Mouse (Mus musculus): ENCODE results near the gene Macrod2.
A peak's percentile ranks its signal among the peaks of the same experiment; 100 is the strongest.

The Macrod2 gene

GRCm38 (mm10) chr2:142186922-142187321 is 1791.8 kb downstream of the Macrod2 start:
- DNase-seq (ENCODE audit: low spot score in 2 of 2): no peak

- no peak for DNase-seq (ENCODE audit: low spot score in 2 of 2)
Observed at GRCm38 (mm10) chr2:142187428-142187827, 1792.3 kb downstream of the Macrod2 start.

GRCm38 (mm10) chr2:142217371-142217770 is 1822.3 kb downstream of the Macrod2 start:
- DNase-seq (ENCODE audit: low spot score in 2 of 2): no peak

- DNase-seq (ENCODE audit: low spot score in 2 of 2): no peak
Observed at GRCm38 (mm10) chr2:142222137-142222921, 1827.2 kb downstream of the Macrod2 start.

- DNase-seq (ENCODE audit: low spot score in 2 of 2): no peak
Observed at GRCm38 (mm10) chr2:142222926-142223325, 1827.8 kb downstream of the Macrod2 start.

GRCm38 (mm10) chr2:142230985-142231549 is 1836.0 kb downstream of the Macrod2 start:
- DNase-seq (ENCODE audit: low spot score in 2 of 2): no peak

- no peak for DNase-seq (ENCODE audit: low spot score in 2 of 2)
Observed at GRCm38 (mm10) chr2:142232828-142233227, 1837.7 kb downstream of the Macrod2 start.

- DNase-seq (ENCODE audit: low spot score in 2 of 2): no peak
Observed at GRCm38 (mm10) chr2:142243483-142243882, 1848.4 kb downstream of the Macrod2 start.

GRCm38 (mm10) chr2:142250383-142250782 is 1855.3 kb downstream of the Macrod2 start:
- DNase-seq (ENCODE audit: low spot score in 2 of 2): no peak

GRCm38 (mm10) chr2:142251518-142251917 is 1856.4 kb downstream of the Macrod2 start:
- DNase-seq (ENCODE audit: low spot score in 2 of 2): no peak

- peak; percentile 49 to 78 for DNase-seq (ENCODE audit: low spot score in 2 of 2)
Observed at GRCm38 (mm10) chr2:142253913-142254312, 1858.8 kb downstream of the Macrod2 start.

- DNase-seq (ENCODE audit: low spot score in 2 of 2): no peak
Observed at GRCm38 (mm10) chr2:142254566-142254965, 1859.5 kb downstream of the Macrod2 start.

- no peak for DNase-seq (ENCODE audit: low spot score in 2 of 2)
Observed at GRCm38 (mm10) chr2:142257501-142257900, 1862.4 kb downstream of the Macrod2 start.

- no peak for DNase-seq (ENCODE audit: low spot score in 2 of 2)
Observed at GRCm38 (mm10) chr2:142261046-142261445, 1865.9 kb downstream of the Macrod2 start.

GRCm38 (mm10) chr2:142264697-142265096 is 1869.6 kb downstream of the Macrod2 start:
- no peak for DNase-seq (ENCODE audit: low spot score in 2 of 2)

- DNase-seq (ENCODE audit: low spot score in 2 of 2): no peak
Observed at GRCm38 (mm10) chr2:142267836-142268235, 1872.7 kb downstream of the Macrod2 start.

GRCm38 (mm10) chr2:142286761-142287160 is 1891.7 kb downstream of the Macrod2 start:
- DNase-seq (ENCODE audit: low spot score in 2 of 2): no peak

GRCm38 (mm10) chr2:142294831-142295230 is 1899.7 kb downstream of the Macrod2 start:
- DNase-seq (ENCODE audit: low spot score in 2 of 2): no peak

GRCm38 (mm10) chr2:142303098-142303911 is 1908.2 kb downstream of the Macrod2 start:
- DNase-seq (ENCODE audit: low spot score in 2 of 2): no peak

- no peak for DNase-seq (ENCODE audit: low spot score in 2 of 2)
Observed at GRCm38 (mm10) chr2:142303912-142304182, 1908.7 kb downstream of the Macrod2 start.

- no peak for DNase-seq (ENCODE audit: low spot score in 2 of 2)
Observed at GRCm38 (mm10) chr2:142323158-142323557, 1928.0 kb downstream of the Macrod2 start.

GRCm38 (mm10) chr2:142326737-142327136 is 1931.6 kb downstream of the Macrod2 start:
- DNase-seq (ENCODE audit: low spot score in 2 of 2): no peak

GRCm38 (mm10) chr2:142329761-142330160 is 1934.7 kb downstream of the Macrod2 start:
- DNase-seq (ENCODE audit: low spot score in 2 of 2): no peak

All from urinary bladder, postnatal 4 days (tissue).